Comparison of ENCODE assay signal across 10 mouse cellular contexts in the genomic region with DNA sequence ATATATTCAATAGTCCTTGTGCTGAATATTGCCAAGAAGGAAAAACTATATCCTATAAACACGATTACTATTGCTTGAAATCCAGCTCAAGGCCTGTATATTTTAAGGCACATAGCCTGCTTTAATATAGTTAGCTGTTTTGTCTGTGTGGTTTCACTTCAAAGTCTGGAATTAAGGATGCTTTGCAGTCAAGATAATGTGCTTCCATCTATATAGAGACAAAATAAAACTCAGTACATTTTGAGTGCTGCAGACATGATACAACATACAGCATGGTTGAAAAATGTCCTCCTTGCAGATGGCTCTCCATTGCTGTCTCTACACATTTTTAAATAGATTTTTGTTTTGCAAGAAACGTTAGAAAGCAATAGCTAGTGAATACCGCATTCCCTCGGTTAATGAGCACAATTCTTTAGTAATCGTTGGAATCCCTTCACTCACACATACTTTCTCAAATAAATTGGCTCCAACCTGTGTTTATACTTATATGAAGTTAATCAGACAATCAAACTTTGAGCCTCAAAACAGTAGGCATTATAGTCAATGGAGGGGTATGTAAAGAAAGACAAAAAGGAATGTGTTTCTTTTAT.
DNase-seq lines count a peak whose midpoint lies in the region; ATAC-seq lines count a peak whose summit lies in the region.
"Had no signal": no experiment of that assay in that cellular context is flagged by ENCODE, and none has a peak within 500 bp of the region (broad histone marks: within the 10 kb centered on the region; RNA-seq: fewer than 3 reads in every experiment).

No protein-coding gene starts in this region.

- no peaks in the 10 kb centered on the region for H3K27me3 ChIP-seq in forebrain, embryonic 12.5 days
- H3K27me3 ChIP-seq in midbrain, embryonic 10.5 days (ENCODE audit: low read depth, poor library complexity, severe bottlenecking), result peaks cover 85% of the 10 kb centered on the region

- H3K36me3 ChIP-seq in forebrain, embryonic 12.5 days (replicated peaks), result peaks cover 16% of the 10 kb centered on the region
- H3K36me3 ChIP-seq in midbrain, embryonic 10.5 days, result peaks cover 7% of the 10 kb centered on the region; the same call in 1 of the 2 replicates
- H3K36me3 ChIP-seq: embryonic facial prominence, embryonic 13.5 days; liver, embryonic 13.5 days had no signal

- no peaks in the 10 kb centered on the region for H3K9me3 ChIP-seq in forebrain, embryonic 12.5 days
- H3K9me3 ChIP-seq in midbrain, embryonic 10.5 days (replicated peaks), result no peaks in the 10 kb centered on the region
- H3K9me3 ChIP-seq: embryonic facial prominence, embryonic 13.5 days; liver, embryonic 13.5 days had no signal

- H3K4me3 ChIP-seq in forebrain, embryonic 12.5 days (replicated peaks), result peak overlapping the region; percentile 87
- peak overlapping the region; percentile 85 for H3K4me3 ChIP-seq in midbrain, embryonic 10.5 days

- peak overlapping the region; percentile 73 for H3K4me2 ChIP-seq in forebrain, embryonic 12.5 days

- 1% methylated on average over 5 of the region's 5 CpGs for WGBS in forebrain, embryonic 12.5 days
- WGBS in midbrain, embryonic 10.5 days, result 10% methylated on average over 5 of the region's 5 CpGs

- DNase-seq in layer of hippocampus, adult 9-10 months (ENCODE audit: low spot score), result peak; percentile 15
- no peak for DNase-seq in layer of hippocampus, adult 9-11 months
- DNase-seq in midbrain, embryonic 10.5 days (ENCODE audit: low spot score), result no peak
- peak; percentile 20 for DNase-seq in retina, postnatal 1 day
- no peak for DNase-seq in thymus, postnatal 25 days
- DNase-seq in kidney, postnatal 36 days, result no peak
- DNase-seq: liver, embryonic 13.5 days had no signal

- H3K4me1 ChIP-seq in forebrain, embryonic 12.5 days, result no peaks in the 10 kb centered on the region
- H3K4me1 ChIP-seq in midbrain, embryonic 10.5 days, result peaks cover 41% of the 10 kb centered on the region

- peak overlapping the region; percentile 100 for H3K27ac ChIP-seq in forebrain, embryonic 12.5 days
- peak overlapping the region; percentile 100 for H3K27ac ChIP-seq in midbrain, embryonic 10.5 days (replicated peaks)
- H3K27ac ChIP-seq: embryonic facial prominence, embryonic 13.5 days; liver, embryonic 13.5 days; macrophage had no signal

- no peak for ATAC-seq in forebrain, embryonic 12.5 days (ENCODE audit: low FRiP score)

- peak overlapping the region; percentile 100 for H3K9ac ChIP-seq in forebrain, embryonic 12.5 days
- H3K9ac ChIP-seq: embryonic facial prominence, embryonic 13.5 days; liver, embryonic 13.5 days had no signal

Comparison
In these comparisons a context has a peak if more than half of its experiments do, and no peak if none do; other contexts are left out.
1. DNase-seq: peak in layer of hippocampus, adult 9-10 months (single experiment) and retina, postnatal 1 day (single experiment); none in layer of hippocampus, adult 9-11 months (single experiment), midbrain, embryonic 10.5 days (single experiment), thymus, postnatal 25 days (single experiment) and kidney, postnatal 36 days (0 of 2).